ENCODE assay signal across 9 mouse cellular contexts in genomic region chr6:110646901-110647300, GRCm38 (mm10). TPM values are rescaled to one million over a fixed set of nuclear protein-coding genes. Genes with fewer than 3 reads are reported as not detected.
DNase-seq lines count a peak whose midpoint lies in the region; ATAC-seq and TF ChIP-seq lines count a peak whose summit lies in the region.
"Had no signal": no experiment of that assay in that cellular context is flagged by ENCODE, and none has a peak within 500 bp of the region (broad histone marks: within the 10 kb centered on the region; RNA-seq: fewer than 3 reads in every experiment).

No protein-coding gene starts in this region.

- peak overlapping the region; percentile 72 for H3K4me2 ChIP-seq in stomach, embryonic 14.5 days (replicated peaks; ENCODE audit: low read depth, low read length)
- H3K4me2 ChIP-seq in stomach, postnatal 0 days (replicated peaks; ENCODE audit: low read depth) = no peak overlapping the region
- H3K4me2 ChIP-seq in hindbrain, embryonic 14.5 days (replicated peaks) = peak overlapping the region; percentile 81

- TF ChIP-seq EP300 in stomach, postnatal 0 days (optimal IDR thresholded peaks at IDR 0.05) = no peak

- no peaks in the 10 kb centered on the region for H3K9me3 ChIP-seq in stomach, embryonic 14.5 days (ENCODE audit: control insufficient read depth, low read depth, low read length)
- H3K9me3 ChIP-seq in stomach, postnatal 0 days (ENCODE audit: control insufficient read depth, low read length) = no peaks in the 10 kb centered on the region
- H3K9me3 ChIP-seq in hindbrain, embryonic 14.5 days (ENCODE audit: control insufficient read depth, low read length) = no peaks in the 10 kb centered on the region
- no peaks in the 10 kb centered on the region for H3K9me3 ChIP-seq in midbrain, embryonic 10.5 days (replicated peaks)

- peaks cover 16% of the 10 kb centered on the region; the same call in 1 of the 2 replicates for H3K27me3 ChIP-seq in stomach, embryonic 14.5 days (ENCODE audit: control insufficient read depth, insufficient read depth, low read length)
- no peaks in the 10 kb centered on the region for H3K27me3 ChIP-seq in stomach, postnatal 0 days (ENCODE audit: control insufficient read depth, insufficient read depth, low read length)
- H3K27me3 ChIP-seq in hindbrain, embryonic 14.5 days (ENCODE audit: control insufficient read depth, insufficient read depth, low read length) = peaks cover 14% of the 10 kb centered on the region
- peaks cover 59% of the 10 kb centered on the region for H3K27me3 ChIP-seq in midbrain, embryonic 10.5 days (ENCODE audit: low read depth, poor library complexity, severe bottlenecking)

- H3K4me3 ChIP-seq in stomach, embryonic 14.5 days (ENCODE audit: low read depth, low read length) = peak overlapping the region; percentile 44
- no peak overlapping the region for H3K4me3 ChIP-seq in stomach, postnatal 0 days (ENCODE audit: low read depth, low read length)
- peak overlapping the region; percentile 70 for H3K4me3 ChIP-seq in hindbrain, embryonic 14.5 days (replicated peaks; ENCODE audit: low read length)
- peak overlapping the region; percentile 70 for H3K4me3 ChIP-seq in midbrain, embryonic 10.5 days

- ATAC-seq in stomach, embryonic 14.5 days (ENCODE audit: insufficient number of reproducible peaks, insufficient read depth, low FRiP score, low read depth) = no peak
- ATAC-seq in stomach, postnatal 0 days (ENCODE audit: low FRiP score, low TSS enrichment) = no peak
- ATAC-seq in hindbrain, embryonic 14.5 days (ENCODE audit: low FRiP score) = no peak
- no peak for ATAC-seq in megakaryocyte-erythroid progenitor cell, adult 5-6 weeks (replicated peaks; ENCODE audit: low FRiP score, low TSS enrichment, poor library complexity, severe bottlenecking)
- ATAC-seq: Patski had no signal

- TF ChIP-seq CTCF in stomach, postnatal 0 days (IDR thresholded peaks at IDR 0.05; ENCODE audit: low read depth) = no peak

- 3% methylated on average over 12 of the region's 12 CpGs for WGBS in stomach, embryonic 14.5 days
- 2% methylated on average over 12 of the region's 12 CpGs for WGBS in stomach, postnatal 0 days
- WGBS in hindbrain, embryonic 14.5 days = 1% methylated on average over 12 of the region's 12 CpGs
- WGBS in midbrain, embryonic 10.5 days = 2% methylated on average over 12 of the region's 12 CpGs

- no peak for DNase-seq in stomach, postnatal 0 days (ENCODE audit: low spot score)
- no peak for DNase-seq in hindbrain, embryonic 14.5 days (ENCODE audit: low spot score)
- DNase-seq in midbrain, embryonic 10.5 days (ENCODE audit: low spot score) = peak; percentile 26
- peak; percentile 26 for DNase-seq in telencephalon, adult 2 months (ENCODE audit: low read depth, low spot score)
- DNase-seq in testis, postnatal 14 days (ENCODE audit: low spot score) = no peak
- DNase-seq in cerebellum, adult 8-10 months = no peak

- no peaks in the 10 kb centered on the region; the same call in 1 of the 2 replicates for H3K4me1 ChIP-seq in stomach, embryonic 14.5 days (ENCODE audit: control insufficient read depth, insufficient read depth, low read length)
- no peaks in the 10 kb centered on the region for H3K4me1 ChIP-seq in stomach, postnatal 0 days (replicated peaks; ENCODE audit: control insufficient read depth, insufficient read depth)
- peaks cover 10% of the 10 kb centered on the region for H3K4me1 ChIP-seq in hindbrain, embryonic 14.5 days (replicated peaks; ENCODE audit: control insufficient read depth, insufficient read depth, low read length)
- peaks cover 24% of the 10 kb centered on the region for H3K4me1 ChIP-seq in midbrain, embryonic 10.5 days

- H3K27ac ChIP-seq in stomach, embryonic 14.5 days (ENCODE audit: low read length) = no peak overlapping the region
- H3K27ac ChIP-seq in stomach, postnatal 0 days (replicated peaks) = no peak overlapping the region
- no peak overlapping the region for H3K27ac ChIP-seq in hindbrain, embryonic 14.5 days
- H3K27ac ChIP-seq in midbrain, embryonic 10.5 days (replicated peaks) = no peak overlapping the region

- H3K36me3 ChIP-seq in stomach, embryonic 14.5 days (ENCODE audit: control insufficient read depth, insufficient read depth, low read length) = no peaks in the 10 kb centered on the region
- no peaks in the 10 kb centered on the region for H3K36me3 ChIP-seq in stomach, postnatal 0 days (ENCODE audit: control insufficient read depth, insufficient read depth, low read length)
- no peaks in the 10 kb centered on the region for H3K36me3 ChIP-seq in hindbrain, embryonic 14.5 days (replicated peaks; ENCODE audit: control insufficient read depth, insufficient read depth)
- H3K36me3 ChIP-seq in midbrain, embryonic 10.5 days = no peaks in the 10 kb centered on the region

- no peak overlapping the region for H3K9ac ChIP-seq in stomach, embryonic 14.5 days (replicated peaks; ENCODE audit: low read depth, low read length)
- no peak overlapping the region for H3K9ac ChIP-seq in stomach, postnatal 0 days (ENCODE audit: low read length)
- H3K9ac ChIP-seq in hindbrain, embryonic 14.5 days = peak overlapping the region; percentile 78

RNA-seq across cellular contexts. Expression of gene Grm7, which starts 1.5 kb away (rescaled TPM):
- polyA plus RNA-seq in stomach, embryonic 14.5 days (2014; fragmentation: Nextera tagmentation; extraction: Ambion mirVana) = 3.3 and 3.6 TPM in 2 replicates
- polyA plus RNA-seq in stomach, postnatal 0 days (2015; fragmentation: Nextera tagmentation; extraction: Ambion mirVana) = 0.57 TPM in 2 replicates
- polyA plus RNA-seq in hindbrain, embryonic 14.5 days (2014; fragmentation: Nextera tagmentation; extraction: Ambion mirVana) = 34.5 and 36.4 TPM in 2 replicates
- polyA plus RNA-seq in midbrain, embryonic 10.5 days (2016; fragmentation: Nextera tagmentation; extraction: Ambion mirVana) = 0.41 and 1.2 TPM in 2 replicates
- total RNA-seq in megakaryocyte-erythroid progenitor cell, adult 5-6 weeks (2014; fragmentation: Nextera tagmentation) = not detected in 2 replicates
- not detected in 2 replicates for total RNA-seq in megakaryocyte-erythroid progenitor cell, adult 5-6 weeks (2017)
- polyA plus RNA-seq: Patski had no signal

Comparison
In these comparisons a context has a peak if more than half of its experiments do, and no peak if none do; other contexts are left out.
1. DNase-seq: peak in midbrain, embryonic 10.5 days (single experiment) and telencephalon, adult 2 months (single experiment); none in stomach, postnatal 0 days (single experiment), hindbrain, embryonic 14.5 days (single experiment), testis, postnatal 14 days (single experiment) and cerebellum, adult 8-10 months (single experiment).